Mouse (Mus musculus) small intestine, adult 2 months (tissue): Measurements from ENCODE around the gene Gm20604.

Experiments used
- CTCF ChIP-seq: fragments of 200-500 bp; IDR thresholded peaks from 2 replicates; pipeline ENCODE4 v1.5.1; 2012; ENCODE audit warnings: low read depth, mild to moderate bottlenecking, control low read depth, inconsistent platforms, low read length, moderate library complexity, mixed read lengths; ENCODE audit not compliant: insufficient replicate concordance, insufficient read length; ENCODE audit errors: extremely low read depth
- POLR2A ChIP-seq: fragments of 200-500 bp; IDR thresholded peaks from 2 replicates; pipeline ENCODE4 v1.6.1; 2012; ENCODE audit warnings: low read depth, mild to moderate bottlenecking, control low read depth, inconsistent platforms, low read length, moderate library complexity

DNA sequence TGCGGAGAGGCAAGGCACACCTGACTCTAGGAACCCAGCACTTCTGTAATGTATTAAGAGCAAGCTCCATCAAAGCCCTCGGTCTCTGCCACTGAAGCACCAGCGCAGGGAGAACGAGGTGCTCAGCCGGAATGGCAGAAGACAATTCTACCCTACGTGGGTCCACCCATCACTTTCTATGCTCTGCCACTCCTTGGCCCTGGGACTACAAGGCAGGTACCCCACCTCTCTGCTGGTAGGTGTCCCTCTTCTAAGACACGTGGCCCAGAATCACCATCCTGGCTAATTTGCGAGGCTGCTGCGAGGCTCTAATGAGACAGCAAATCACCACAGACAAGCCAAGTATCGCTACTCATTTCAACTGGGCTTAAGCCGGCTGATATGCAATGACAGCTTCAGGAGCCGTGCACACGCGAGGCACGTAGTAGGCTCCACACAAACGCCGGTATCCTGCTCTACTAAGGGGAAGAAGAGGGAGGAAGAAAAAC, 54.5 kb downstream of the Gm20604 start:
- TF ChIP-seq CTCF (no peak), POLR2A (no peak; the same call in 1 of the 2 replicates)
